Mouse (Mus musculus) MEL (cell line): ENCODE measurements around the gene Kremen2. TPM values are rescaled to one million over a fixed set of nuclear protein-coding genes. Genes with fewer than 3 reads are reported as not detected.

Experiments used
- DNase-seq: peaks from one replicate; pipeline ENCODE4 v3.0.0; 2011; ENCODE audit warnings: low read depth, low spot score
- H3K27ac ChIP-seq: 2 replicates; pipeline ENCODE4 v1.5.1; 2012; ENCODE audit warnings: low read depth, mild to moderate bottlenecking, control low read depth, low read length, moderate library complexity; ENCODE audit not compliant: control insufficient read depth
- H3K27me3 ChIP-seq, 2 experiments: fragments of 150-350 bp in 1 of 2; sonication (generic) in 1 of 2; 2 replicates each; pipeline ENCODE4 v1.6.1; 2012; ENCODE audit warnings: low read length in 2 of 2, mild to moderate bottlenecking in 2 of 2, improper control_type of control experiment in 1 of 2, moderate library complexity in 1 of 2; ENCODE audit not compliant: insufficient read depth in 2 of 2, control insufficient read depth in 1 of 2
- H3K36me3 ChIP-seq, 2 experiments: 2 replicates each; pipeline ENCODE4 v1.6.1; 2012 to 2014; ENCODE audit warnings: low read length in 2 of 2, improper control_type of control experiment in 1 of 2, inconsistent platforms in 1 of 2, mild to moderate bottlenecking in 1 of 2; ENCODE audit not compliant: insufficient read depth in 2 of 2, control insufficient read depth in 1 of 2
- H3K4me1 ChIP-seq, 2 experiments: fragments of 150-350 bp in 1 of 2; sonication (generic) in 1 of 2; 2 replicates each; pipeline ENCODE4 v1.6.1; 2012; ENCODE audit warnings: low read length in 2 of 2, improper control_type of control experiment in 1 of 2, mild to moderate bottlenecking in 1 of 2; ENCODE audit not compliant: insufficient read depth in 2 of 2, control insufficient read depth in 1 of 2
- H3K4me3 ChIP-seq, 2 experiments: fragments of 150-350 bp in 1 of 2; sonication (generic) in 1 of 2; 2 replicates each; pipeline ENCODE4 v1.5.1; 2012; ENCODE audit warnings: low read depth in 2 of 2, low read length in 2 of 2, mild to moderate bottlenecking in 2 of 2, moderate library complexity in 2 of 2, control low read depth in 1 of 2, improper control_type of control experiment in 1 of 2; ENCODE audit not compliant: control insufficient read depth in 1 of 2, insufficient read depth in 1 of 2
- H3K79me2 ChIP-seq: 2 replicates; pipeline ENCODE4 v1.6.1; 2012; ENCODE audit warnings: mild to moderate bottlenecking, low read length, moderate library complexity; ENCODE audit not compliant: control insufficient read depth, poor library complexity, insufficient read depth
- H3K9ac ChIP-seq: 2 replicates; pipeline ENCODE4 v1.6.1; 2012; ENCODE audit warnings: low read depth, mild to moderate bottlenecking, control low read depth, low read length, moderate library complexity; ENCODE audit not compliant: control insufficient read depth, poor library complexity, severe bottlenecking
- H3K9me3 ChIP-seq: fragments of 150-350 bp; sonication (generic); replicated peaks from 2 replicates; pipeline ENCODE4 v1.6.1; 2012; ENCODE audit warnings: mild to moderate bottlenecking, low read length, improper control_type of control experiment, moderate library complexity; ENCODE audit not compliant: insufficient read depth
- BHLHE40 ChIP-seq: IDR thresholded peaks from 2 replicates; pipeline ENCODE4 v1.6.1; 2012; ENCODE audit warnings: low read depth, mild to moderate bottlenecking, inconsistent platforms, low read length, improper control_type of control experiment, borderline replicate concordance
- CHD2 ChIP-seq: IDR thresholded peaks from 2 replicates; pipeline ENCODE4 v1.6.1; 2011; ENCODE audit warnings: low read length, improper control_type of control experiment
- CTCF ChIP-seq, 3 experiments: IDR thresholded peaks in 2 of 3; conservative IDR thresholded peaks in 1 of 3; 2 replicates each; pipeline ENCODE4 v1.5.1; 2011 to 2012; ENCODE audit warnings: low read length in 3 of 3, low read depth in 2 of 3, mild to moderate bottlenecking in 2 of 3, improper control_type of control experiment in 1 of 3, inconsistent platforms in 1 of 3, mixed read lengths in 1 of 3, moderate library complexity in 1 of 3; ENCODE audit not compliant: control insufficient read depth in 1 of 3, insufficient read depth in 1 of 3, poor library complexity in 1 of 3, severe bottlenecking in 1 of 3
- E2F4 ChIP-seq: IDR thresholded peaks from 2 replicates; pipeline ENCODE4 v1.6.1; 2011; ENCODE audit warnings: low read depth, low read length, improper control_type of control experiment, borderline replicate concordance
- EP300 ChIP-seq, 2 experiments: IDR thresholded peaks; 2 replicates each; pipeline ENCODE4 v1.6.1; 2011; ENCODE audit warnings: improper control_type of control experiment in 2 of 2, low read length in 2 of 2, low read depth in 1 of 2, mild to moderate bottlenecking in 1 of 2
- GABPA ChIP-seq: IDR thresholded peaks from 2 replicates; pipeline ENCODE4 v1.6.1; 2012; ENCODE audit warnings: low read depth, mild to moderate bottlenecking, inconsistent platforms, low read length, improper control_type of control experiment, moderate library complexity
- GATA1 ChIP-seq: IDR thresholded peaks from 2 replicates; pipeline ENCODE4 v1.6.1; 2011; ENCODE audit warnings: low read depth, low read length, improper control_type of control experiment
- JUND ChIP-seq: IDR thresholded peaks from 2 replicates; pipeline ENCODE4 v1.6.1; 2011; ENCODE audit warnings: low read depth, mild to moderate bottlenecking, improper control_type of control experiment, low read length
- KAT2A ChIP-seq: conservative IDR thresholded peaks from 2 replicates; pipeline ENCODE4 v1.6.1; 2012; ENCODE audit warnings: low read depth, low read length, improper control_type of control experiment, inconsistent platforms
- MEF2A ChIP-seq: IDR thresholded peaks from 2 replicates; pipeline ENCODE4 v1.6.1; 2014; ENCODE audit warnings: low read depth, mild to moderate bottlenecking, inconsistent platforms, low read length, improper control_type of control experiment; ENCODE audit not compliant: poor library complexity, insufficient replicate concordance, severe bottlenecking; ENCODE audit errors: extremely low read depth
- MYB ChIP-seq: IDR thresholded peaks from 2 replicates; pipeline ENCODE4 v1.6.1; 2011; ENCODE audit warnings: mild to moderate bottlenecking, low read depth, low read length, improper control_type of control experiment
- MYC ChIP-seq: IDR thresholded peaks from 2 replicates; pipeline ENCODE4 v1.6.1; 2011; ENCODE audit warnings: low read depth, mild to moderate bottlenecking, low read length, improper control_type of control experiment, moderate library complexity
- POLR2A ChIP-seq, 2 experiments: IDR thresholded peaks; 2 replicates each; pipeline ENCODE4 v1.6.1; 2011 to 2012; ENCODE audit warnings: low read length in 2 of 2, mild to moderate bottlenecking in 2 of 2, control low read depth in 1 of 2, improper control_type of control experiment in 1 of 2, low read depth in 1 of 2, moderate library complexity in 1 of 2; ENCODE audit not compliant: control insufficient read depth in 1 of 2, insufficient read depth in 1 of 2, poor library complexity in 1 of 2
- POLR2AphosphoS2 ChIP-seq: IDR thresholded peaks from 2 replicates; pipeline ENCODE4 v1.6.1; 2011; ENCODE audit warnings: low read length, improper control_type of control experiment
- RCOR1 ChIP-seq: IDR thresholded peaks from 2 replicates; pipeline ENCODE4 v1.6.1; 2012; ENCODE audit warnings: low read depth, mild to moderate bottlenecking, inconsistent platforms, low read length, improper control_type of control experiment
- SIN3A ChIP-seq: IDR thresholded peaks from 2 replicates; pipeline ENCODE4 v1.6.1; 2012; ENCODE audit warnings: low read length, improper control_type of control experiment, inconsistent platforms
- TBP ChIP-seq: IDR thresholded peaks from 2 replicates; pipeline ENCODE4 v1.8.0; 2011; ENCODE audit warnings: low read depth, low read length, improper control_type of control experiment
- TCF12 ChIP-seq: IDR thresholded peaks from 2 replicates; pipeline ENCODE4 v1.6.1; 2014; ENCODE audit warnings: low read depth, mild to moderate bottlenecking, inconsistent platforms, low read length, improper control_type of control experiment, moderate library complexity
- USF1 ChIP-seq: IDR thresholded peaks from 2 replicates; pipeline ENCODE4 v1.6.1; 2014; ENCODE audit warnings: low read depth, mild to moderate bottlenecking, inconsistent platforms, low read length, improper control_type of control experiment, moderate library complexity
- USF2 ChIP-seq, 2 experiments: IDR thresholded peaks; 2 replicates each; pipeline ENCODE4 v1.6.1; 2011 to 2012; ENCODE audit warnings: improper control_type of control experiment in 2 of 2, low read length in 2 of 2, borderline replicate concordance in 1 of 2, inconsistent platforms in 1 of 2, low read depth in 1 of 2, mild to moderate bottlenecking in 1 of 2; ENCODE audit not compliant: insufficient read depth in 1 of 2
- ZKSCAN1 ChIP-seq: IDR thresholded peaks from 2 replicates; pipeline ENCODE4 v1.6.1; 2012; ENCODE audit warnings: low read depth, mild to moderate bottlenecking, inconsistent platforms, low read length, improper control_type of control experiment, moderate library complexity
- ZNF384 ChIP-seq: IDR thresholded peaks from 2 replicates; pipeline ENCODE4 v1.6.1; 2012; ENCODE audit warnings: low read depth, mild to moderate bottlenecking, inconsistent platforms, low read length, improper control_type of control experiment
- polyA plus RNA-seq, 2 experiments: library from polyadenylated mRNA; stranded (reverse) in 1 of 2; unstranded in 1 of 2; fragments of >175 nt in 1 of 2; fragments of >200 nt in 1 of 2; gene quantifications; 2 replicates each; pipeline versions ENCODE4 v1.2.1 to v1.2.4; 2012; ENCODE audit warnings: low replicate concordance in 2 of 2, low read depth in 1 of 2; ENCODE audit not compliant: insufficient read length in 2 of 2, insufficient read depth in 1 of 2, missing spikeins in 1 of 2
- total RNA-seq: library from RNA; depleted of rRNA; stranded (reverse); fragments of 300-350 nt; gene quantifications from 2 replicates; pipeline ENCODE4 v1.2.3, GENCODE M21; 2012

The Kremen2 gene
- total and polyA plus RNA-seq, 3 experiments = 0.11 TPM; not detected in 2

- peaks cover 4 to 21% of the 10 kb centered on the region in 2 experiments; a peak in 3 of 4 replicates for H3K4me1 ChIP-seq
- no peaks in the 10 kb centered on the region for H3K27me3 ChIP-seq
- no peak overlapping the region for H3K27ac ChIP-seq
- no peak overlapping the region for H3K9ac ChIP-seq
- TF ChIP-seq TBP (no peak), JUND (no peak), ZNF384 (no peak), GABPA (no peak), EP300 (IDR thresholded peaks at IDR 0.05; ENCODE audit: low read depth in 1 of 2, low read length in 2 of 2) (no peak), GATA1 (no peak), KAT2A (no peak), CTCF (IDR thresholded peaks at IDR 0.05 in 2 of 3, conservative IDR thresholded peaks at IDR 0.05 in 1 of 3; ENCODE audit: control insufficient read depth in 1 of 3, insufficient read depth in 1 of 3, low read depth in 2 of 3, low read length in 3 of 3, poor library complexity in 1 of 3, severe bottlenecking in 1 of 3) (no peak), RCOR1 (no peak), MEF2A (no peak), USF2 (IDR thresholded peaks at IDR 0.05; ENCODE audit: borderline replicate concordance in 1 of 2, insufficient read depth in 1 of 2, low read depth in 1 of 2, low read length in 2 of 2) (no peak), POLR2A (IDR thresholded peaks at IDR 0.05; ENCODE audit: control insufficient read depth in 1 of 2, insufficient read depth in 1 of 2, low read depth in 1 of 2, low read length in 2 of 2, poor library complexity in 1 of 2) (no peak), E2F4 (no peak), BHLHE40 (no peak), TCF12 (no peak), POLR2AphosphoS2 (no peak), SIN3A (no peak), MYC (no peak), USF1 (no peak)
- H3K9me3 ChIP-seq = no peaks in the 10 kb centered on the region
- DNase-seq = no peak
- H3K79me2 ChIP-seq = no peaks in the 10 kb centered on the region; the same call in 1 of the 2 replicates
- H3K4me3 ChIP-seq = no peak overlapping the region
- H3K36me3 ChIP-seq = peaks cover 0 to 4% of the 10 kb centered on the region in 2 experiments; a peak in 2 of 4 replicates
Observed at GRCm38 (mm10) chr17:23744076-23744475, 1.6 kb downstream of the Kremen2 start.

- Histone ChIP-seq H3K4me3 (no peak overlapping the region), H3K27ac (no peak overlapping the region), H3K79me2 (no peaks in the 10 kb centered on the region; the same call in 1 of the 2 replicates), H3K9me3 (no peaks in the 10 kb centered on the region), H3K4me1 (peaks cover 4 to 20% of the 10 kb centered on the region in 2 experiments; a peak in 3 of 4 replicates)
- no peak for TF ChIP-seq MYB
- no peak for TF ChIP-seq ZKSCAN1
- TF ChIP-seq CHD2 = no peak
- TF ChIP-seq, all 39 proteins: peak for 0
- peaks cover 0 to 4% of the 10 kb centered on the region in 2 experiments; a peak in 2 of 4 replicates for H3K36me3 ChIP-seq
- no peak overlapping the region for H3K9ac ChIP-seq
- DNase-seq = no peak
- H3K27me3 ChIP-seq = no peaks in the 10 kb centered on the region
Observed at GRCm38 (mm10) chr17:23742941-23743340, 2.7 kb downstream of the Kremen2 start.
